Mouse (Mus musculus): ENCODE data around the gene Higd1c. TPM values are rescaled to one million over a fixed set of nuclear protein-coding genes. Genes with fewer than 3 reads are reported as not detected.
"Not testable (repeated sequence)": the region's sequence is repeated elsewhere in the genome, so short reads cannot be mapped to it uniquely, and the experiment has no call there.

Higd1c gene
- polyA plus RNA-seq, 2 experiments from 2014 or later, result not detected

DNA sequence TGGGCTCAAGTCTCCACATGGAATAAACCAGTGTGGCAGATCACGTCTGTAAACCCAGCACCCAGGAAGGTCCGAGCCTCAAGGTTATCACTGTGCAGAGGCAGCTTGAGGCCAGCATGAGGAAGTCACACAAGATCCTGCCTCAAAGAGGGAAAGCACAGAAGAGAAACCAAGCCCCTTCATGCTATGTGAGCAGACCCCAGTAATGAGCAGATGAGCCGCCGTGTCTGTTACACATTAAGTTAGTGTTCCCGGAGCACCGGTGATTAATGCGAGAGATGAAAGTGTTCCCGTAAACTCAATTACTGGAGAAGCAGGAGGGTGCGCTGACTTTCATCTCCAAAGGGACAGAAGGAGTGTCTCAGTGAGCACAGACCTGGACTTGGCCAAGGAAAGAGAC is 1.6 kb downstream of the Higd1c start:
- ATAC-seq, result not testable (repeated sequence)

DNA sequence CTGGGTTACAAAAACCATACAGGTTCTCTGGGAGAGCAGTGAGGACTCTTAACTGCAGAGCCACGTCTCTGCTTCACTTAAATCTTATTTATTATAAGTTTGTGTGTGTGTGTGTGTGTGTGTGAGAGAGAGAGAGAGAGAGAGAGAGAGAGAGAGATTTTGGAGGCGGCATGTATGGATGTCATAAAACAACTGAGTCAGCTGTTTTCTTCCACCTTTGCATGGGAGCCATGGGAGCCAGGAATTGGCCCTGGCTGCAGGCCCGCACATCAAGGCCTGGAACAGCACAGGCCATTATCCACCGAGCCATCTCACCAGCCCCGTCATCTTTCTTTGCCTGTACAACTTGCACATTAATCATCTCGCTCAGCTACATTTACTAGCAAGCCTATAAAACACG is 2.8 kb downstream of the Higd1c start:
- ATAC-seq, result no peak

DNA sequence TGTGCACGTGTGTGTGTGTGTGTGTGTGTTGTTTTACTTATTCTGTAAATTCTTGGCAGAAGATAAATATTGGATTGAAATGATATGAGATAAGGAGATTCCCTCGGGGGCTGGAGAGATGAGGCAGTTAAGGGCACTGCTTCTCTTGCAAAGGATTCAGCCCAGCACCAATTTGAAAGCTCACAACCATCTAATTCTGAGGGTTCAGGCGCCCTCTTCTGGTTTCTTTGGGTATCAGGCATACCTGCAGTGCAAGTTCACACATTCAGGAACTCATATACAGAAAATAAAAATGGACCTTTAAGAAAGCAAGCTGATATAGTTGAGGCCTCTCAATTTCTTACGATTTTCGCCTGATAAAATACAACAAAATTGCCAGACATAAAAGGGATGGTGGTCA is 10.7 kb downstream of the Higd1c start:
- no peak for ATAC-seq

DNA sequence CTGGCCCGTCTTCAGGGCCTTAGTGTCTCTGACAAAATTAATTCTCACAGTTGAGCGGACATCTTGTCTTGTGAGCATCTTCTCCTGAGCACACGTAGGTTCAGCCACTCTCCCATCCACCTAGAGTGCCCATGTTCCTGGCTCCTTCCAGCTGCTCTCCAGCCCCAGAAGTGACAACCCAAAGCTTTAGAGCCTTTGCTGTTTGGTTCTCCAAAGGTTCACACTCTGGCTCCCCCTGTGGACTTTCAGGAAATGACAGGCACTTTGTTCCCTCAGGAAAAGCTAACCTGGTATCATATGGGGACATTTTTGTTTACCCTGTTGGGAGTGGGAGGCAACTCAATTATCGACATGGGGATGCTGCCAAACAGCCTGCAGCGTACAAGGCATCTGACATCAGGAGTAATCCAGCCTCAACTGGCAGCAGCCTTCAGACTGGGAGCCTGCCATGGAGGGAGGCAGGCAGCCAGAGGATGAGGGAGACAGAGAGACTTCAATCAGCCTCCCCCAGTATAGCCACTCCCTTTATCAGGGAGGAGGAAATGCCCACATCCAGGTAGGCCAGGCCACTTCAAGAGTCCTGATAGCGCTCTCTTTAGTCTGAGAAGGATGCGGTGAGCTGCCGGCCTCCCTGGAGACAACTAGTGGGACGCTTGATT is 13.6 kb downstream of the Higd1c start:
- ATAC-seq, result not testable (repeated sequence)

DNA sequence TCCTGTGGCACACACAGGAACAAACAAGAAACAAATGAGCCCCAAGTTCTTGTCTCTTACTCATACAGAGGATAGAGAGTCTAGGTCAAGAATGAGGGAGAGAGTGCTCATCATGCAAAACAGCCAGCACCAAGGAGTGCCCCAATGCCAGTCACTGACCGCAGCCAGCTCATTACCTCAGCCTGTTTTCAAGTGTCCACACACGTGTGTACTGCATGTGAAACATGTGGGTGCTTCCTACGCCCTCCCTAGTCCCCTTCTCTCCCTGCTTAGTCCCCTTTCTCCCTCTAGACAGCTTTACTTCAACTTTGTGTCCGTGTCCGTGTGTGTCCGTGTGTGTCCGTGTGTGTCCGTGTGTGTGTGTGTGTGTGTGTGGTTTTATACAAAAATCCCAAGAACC is 15.3 kb downstream of the Higd1c start:
- no peak for ATAC-seq

DNA sequence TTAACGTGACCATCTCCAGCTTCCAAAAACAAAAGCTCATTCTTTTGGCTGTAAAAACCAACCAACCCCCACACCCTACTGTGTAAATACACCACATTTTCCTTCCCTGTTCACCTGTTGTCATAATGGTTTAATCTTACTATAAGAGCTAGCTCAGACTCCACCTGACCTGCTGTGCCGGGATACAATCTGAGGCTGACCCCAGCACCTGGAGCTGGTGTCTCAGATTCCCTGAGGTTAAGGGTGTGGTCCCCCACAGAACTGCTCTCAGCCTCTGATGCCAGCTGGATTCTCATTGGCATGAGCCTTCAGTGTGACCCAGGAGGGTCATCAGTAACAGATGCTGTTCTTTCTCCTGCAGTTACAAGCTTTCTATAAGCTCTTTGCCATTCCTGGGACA is 15.8 kb downstream of the Higd1c start:
- no peak for ATAC-seq

DNA sequence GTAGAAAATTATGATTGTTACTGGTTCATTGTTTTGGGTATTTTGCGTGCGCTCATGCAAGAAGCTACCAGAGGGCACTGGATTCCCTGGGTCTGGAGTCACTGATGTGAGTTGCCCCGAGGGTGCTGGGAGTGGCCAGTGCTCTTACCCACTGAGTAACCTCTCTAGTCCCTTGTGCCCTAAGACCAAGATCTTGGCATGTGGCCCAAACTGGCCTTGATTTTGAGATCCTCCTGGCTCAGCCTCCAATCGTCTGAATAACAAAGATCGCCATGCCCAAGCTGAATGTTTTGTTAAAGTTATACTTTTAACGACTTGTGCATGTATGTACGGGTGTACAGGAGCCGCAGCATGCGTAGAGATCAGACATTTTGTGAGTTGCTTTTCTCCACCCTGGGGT is 21.4 kb downstream of the Higd1c start:
- no peak for ATAC-seq

DNA sequence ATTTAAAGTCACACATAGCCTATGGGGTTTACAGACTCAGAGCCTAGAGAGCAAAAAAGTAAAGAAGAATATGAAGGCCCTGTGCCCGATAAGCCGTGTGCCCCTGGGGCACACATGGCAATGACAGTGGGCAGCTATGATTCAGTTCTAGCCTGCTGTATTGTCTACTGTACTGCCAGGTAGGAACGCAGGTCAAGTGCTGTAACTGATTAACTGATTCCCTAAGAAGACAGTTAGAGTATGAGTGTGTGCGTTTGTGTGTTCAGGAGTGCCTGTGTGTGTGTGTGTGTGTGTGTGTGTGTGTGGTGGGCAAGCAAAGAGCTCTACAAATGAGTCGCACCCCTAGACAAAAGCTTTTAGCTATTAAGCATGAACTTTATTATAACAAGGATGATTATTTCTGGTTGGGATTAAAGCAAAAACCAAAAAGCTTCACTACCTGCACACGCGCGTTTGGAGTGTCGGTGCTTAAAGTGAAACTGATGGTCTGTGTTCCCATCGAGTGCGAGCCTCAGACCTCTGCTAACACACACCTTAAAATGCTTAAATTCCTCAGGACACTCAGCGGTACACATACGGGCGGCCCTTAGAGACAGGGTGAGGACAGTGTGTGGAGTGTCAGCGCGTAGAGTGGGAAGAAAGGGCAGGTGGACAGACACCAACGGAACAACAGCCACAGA is 23.3 kb downstream of the Higd1c start:
- ATAC-seq, result no peak

DNA sequence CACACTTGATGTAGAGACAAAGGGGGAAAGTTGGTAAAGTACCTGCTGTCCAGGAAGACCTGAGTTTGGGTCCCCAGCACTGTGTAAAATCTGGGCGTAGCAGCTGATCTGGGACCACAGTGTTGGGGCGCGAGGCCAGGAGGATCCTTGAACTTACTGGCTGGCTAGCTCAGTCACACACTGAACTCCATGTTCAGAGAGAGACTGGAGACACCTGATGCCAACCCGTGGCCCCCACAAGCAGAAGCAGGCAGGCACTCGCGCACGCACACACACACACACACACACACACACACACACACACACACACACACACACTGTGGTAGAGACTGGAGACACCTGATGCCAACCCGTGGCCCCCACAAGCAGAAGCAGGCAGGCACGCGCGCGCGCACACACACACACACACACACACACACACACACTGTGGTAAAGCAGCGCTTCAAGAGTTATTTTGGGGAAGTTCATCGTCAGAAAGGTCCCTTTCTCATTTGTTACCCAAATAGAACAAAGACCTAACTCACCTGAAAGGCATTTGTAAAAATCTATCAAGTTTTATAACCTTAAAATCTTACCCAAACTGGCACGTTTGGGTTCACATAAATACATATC is 24.0 kb downstream of the Higd1c start:
- no peak for ATAC-seq

DNA sequence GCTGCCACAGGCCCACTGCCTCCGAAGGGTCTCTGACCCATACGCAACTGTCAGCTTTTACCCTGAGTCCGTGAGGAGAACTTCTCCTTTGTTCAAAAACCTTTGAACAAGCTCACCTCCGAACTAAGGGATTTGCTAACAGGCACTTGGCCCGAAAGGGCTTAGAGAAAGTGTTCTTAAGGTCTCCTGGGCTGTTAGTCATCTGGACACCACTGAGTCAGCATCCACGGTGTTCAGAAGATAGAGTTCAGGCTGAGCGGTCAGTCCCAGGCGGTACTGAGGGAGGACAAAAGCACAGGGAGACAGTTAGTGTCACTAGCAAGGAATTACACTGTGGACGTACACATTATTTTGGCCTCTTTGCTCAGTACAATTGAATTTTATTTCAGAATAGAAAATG is 24.5 kb downstream of the Higd1c start:
- no peak for ATAC-seq

DNA sequence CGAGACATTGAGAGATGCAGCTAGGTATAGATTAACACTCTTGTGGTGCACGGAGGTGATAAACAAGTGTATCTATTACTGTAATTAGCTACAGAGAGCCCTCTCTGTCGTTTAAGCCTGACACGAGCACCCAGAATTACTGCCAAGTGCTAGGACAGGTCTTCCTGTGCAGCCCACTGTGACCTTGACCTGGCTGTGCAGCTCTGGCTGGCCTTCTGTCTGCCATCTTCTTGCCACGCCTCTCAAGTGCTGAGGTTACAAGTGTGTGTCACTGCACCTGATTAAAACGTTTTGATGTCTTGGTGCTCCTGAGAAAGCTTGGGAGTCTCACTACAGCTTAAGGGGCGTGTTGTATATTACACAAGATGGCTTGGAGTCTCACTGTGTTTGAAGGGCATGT is 26.7 kb downstream of the Higd1c start:
- no peak for ATAC-seq

DNA sequence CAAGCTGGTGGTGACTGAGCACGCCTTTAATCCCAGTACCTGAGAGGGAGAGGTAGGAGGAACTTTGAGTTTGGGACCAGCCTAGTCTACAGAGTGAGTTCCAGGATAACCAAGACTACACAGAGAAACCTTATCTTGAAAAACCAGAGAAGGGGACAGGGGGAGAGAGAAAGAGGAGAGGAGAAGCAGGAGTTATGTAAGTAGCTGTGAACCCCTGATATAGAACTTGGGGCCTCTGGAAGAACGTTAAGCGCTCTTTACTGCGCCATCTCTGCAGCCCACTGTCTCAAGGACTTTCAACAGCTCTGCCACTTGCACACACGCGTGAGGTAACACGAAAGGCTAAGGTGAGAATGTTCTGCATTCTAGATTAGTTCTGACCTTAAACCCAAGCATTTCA is 27.3 kb downstream of the Higd1c start:
- no peak for ATAC-seq

DNA sequence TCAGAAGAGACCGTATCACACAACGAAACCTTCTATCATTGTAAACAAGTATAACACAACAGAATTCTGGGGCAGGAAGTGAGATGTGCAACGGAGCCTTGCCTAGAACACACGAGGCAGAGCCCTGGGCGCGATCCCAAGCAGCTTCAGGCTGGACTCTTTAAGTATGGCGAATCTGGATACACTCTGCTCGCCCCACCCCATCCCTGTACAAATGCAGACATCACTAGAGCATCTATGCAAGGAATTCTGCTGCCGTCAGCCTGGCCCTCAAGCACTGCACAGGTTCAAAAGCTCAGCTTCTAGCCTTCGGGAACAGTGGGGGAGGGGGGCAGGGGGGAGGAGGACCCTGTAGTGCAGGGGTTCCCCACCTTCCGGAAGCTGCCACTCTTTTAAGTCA is 28.7 kb downstream of the Higd1c start:
- ATAC-seq, result no peak

DNA sequence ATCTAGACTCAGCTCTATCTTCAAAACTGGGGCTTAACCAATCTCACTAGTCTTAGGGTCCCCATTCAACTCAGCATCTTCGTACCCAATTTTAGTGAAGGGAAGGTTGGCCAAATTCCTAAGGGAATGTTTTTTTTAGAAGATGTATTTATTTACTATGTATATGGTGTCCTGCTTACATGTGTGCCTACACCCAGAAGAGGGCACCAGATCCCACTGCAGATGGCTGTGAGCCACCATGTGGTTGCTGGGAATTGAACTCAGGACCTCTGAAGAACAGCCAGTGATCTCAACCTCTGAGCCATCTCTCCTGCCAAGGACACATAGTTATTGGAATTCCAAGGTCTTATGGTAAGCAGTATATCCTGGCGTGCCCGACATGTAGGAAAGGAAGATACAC is 31.2 kb downstream of the Higd1c start:
- ATAC-seq, result no peak

DNA sequence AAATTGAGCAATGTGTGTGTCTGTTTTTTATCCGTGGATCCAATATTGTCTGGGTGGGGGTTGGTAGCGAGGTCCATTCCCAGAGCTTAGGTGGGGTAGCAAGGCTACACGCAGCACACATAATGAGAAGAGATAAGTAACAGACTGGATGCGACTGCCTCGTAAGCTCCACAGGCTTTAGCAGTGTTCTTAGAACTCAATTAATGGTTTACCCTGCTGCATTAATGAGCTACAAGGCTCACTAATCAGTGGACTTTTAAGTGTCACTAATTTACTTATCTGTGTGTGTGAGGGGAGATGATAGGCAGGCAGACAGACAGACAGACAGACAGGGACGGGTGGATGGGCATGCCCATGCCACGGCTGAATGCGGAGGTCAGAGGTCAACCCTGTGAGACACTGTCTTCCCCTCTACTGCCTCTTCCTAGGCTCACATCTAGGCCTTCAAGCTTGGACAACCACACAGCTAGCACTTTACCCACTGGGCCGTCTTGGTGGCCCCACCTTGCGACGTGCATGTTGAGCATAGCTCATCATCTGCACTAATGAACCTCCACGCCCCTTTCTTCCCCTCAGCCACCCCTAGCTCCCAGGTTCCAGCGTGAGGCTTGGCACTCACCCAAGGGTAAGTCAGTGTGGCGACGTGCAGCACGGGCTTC is 36.4 kb downstream of the Higd1c start:
- no peak for ATAC-seq

DNA sequence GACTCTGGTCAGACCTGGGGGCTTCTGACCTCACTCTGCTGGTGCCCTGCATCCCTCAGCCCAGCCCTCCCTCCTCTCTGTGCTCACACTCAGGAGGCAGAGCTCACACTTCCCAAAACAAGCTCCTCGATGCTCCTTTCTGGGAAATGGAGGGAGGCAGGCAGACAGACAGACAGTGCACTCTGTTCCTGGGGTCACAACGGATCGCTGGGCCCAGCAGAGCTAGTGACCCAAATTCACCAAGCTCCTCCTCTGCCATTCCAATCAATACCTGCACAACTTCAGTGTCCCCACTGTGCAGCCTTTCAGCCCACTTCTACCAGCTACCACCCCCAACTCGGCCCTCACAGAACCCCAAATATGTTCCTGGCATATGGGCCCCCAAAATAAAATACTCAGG is 37.5 kb downstream of the Higd1c start:
- ATAC-seq, result no peak

DNA sequence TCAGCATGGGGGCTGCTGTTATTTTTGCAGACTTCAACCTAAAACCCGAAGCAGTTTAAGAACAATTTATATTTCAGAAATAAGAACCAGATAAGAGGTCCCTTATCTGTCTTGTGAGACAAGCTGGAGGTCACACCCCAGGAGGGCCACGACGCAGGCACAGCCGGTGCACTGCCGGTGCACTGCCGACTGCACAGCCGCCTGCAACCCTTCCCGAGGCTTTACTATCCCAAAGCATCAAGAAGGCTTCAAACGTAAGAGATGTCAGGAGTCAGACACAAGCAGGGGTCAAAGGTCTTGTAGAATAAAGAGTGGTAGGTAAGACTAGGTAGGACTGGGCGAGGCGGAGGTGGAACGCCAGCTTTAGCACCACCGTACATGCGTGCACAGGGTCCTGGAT is 38.0 kb downstream of the Higd1c start:
- ATAC-seq, result no peak

DNA sequence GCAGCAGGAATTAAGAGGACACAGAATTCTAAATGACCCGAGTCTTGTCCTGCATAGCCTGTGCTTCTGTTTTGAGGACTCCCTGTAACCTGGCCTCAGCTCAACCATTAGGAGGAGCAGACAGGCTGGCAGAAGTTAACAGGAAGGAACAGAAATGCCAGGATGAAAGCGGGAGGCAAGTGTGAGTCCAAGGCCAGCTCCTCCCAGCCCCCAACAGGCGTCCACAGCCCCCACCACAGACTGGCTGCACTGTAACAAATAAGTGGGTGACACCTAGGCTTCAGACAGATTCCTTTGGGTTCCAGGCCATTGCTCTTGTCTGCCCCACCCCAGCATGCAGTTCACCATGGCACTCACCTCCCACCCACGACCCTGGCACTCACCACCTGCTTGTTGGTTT is 38.5 kb downstream of the Higd1c start:
- no peak for ATAC-seq

DNA sequence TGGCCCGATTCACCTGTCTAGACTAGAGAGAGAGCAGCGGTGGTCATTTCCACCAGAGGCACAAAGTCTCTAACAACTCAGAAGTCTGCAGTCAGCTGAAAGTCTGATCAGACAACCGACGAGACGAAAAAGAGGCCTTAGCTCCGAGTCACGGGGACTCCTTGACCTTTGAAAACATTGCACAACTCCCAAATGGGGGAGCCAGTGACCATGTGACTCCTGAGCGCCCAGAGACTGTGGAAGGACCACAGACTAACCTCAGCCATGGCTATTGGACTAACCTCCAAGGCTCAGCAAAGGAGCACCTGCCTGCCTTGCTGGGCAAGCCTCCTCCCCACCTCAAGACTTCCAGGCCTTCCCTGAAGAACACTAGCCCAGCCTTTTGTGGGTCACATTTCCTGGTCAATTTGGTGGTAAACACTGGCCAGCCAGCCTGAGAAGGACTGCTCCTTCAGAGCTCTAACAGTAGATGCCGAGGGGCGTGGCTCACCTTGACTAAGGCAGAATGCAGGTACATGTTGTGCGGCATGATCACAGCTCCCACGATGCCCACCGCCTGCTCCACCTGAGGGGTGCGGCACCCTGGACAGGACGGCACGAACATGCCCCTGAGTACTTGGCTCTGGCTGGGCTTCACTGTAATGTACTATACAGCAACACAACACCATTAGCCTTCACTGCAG is 39.1 kb downstream of the Higd1c start:
- no peak for ATAC-seq

DNA sequence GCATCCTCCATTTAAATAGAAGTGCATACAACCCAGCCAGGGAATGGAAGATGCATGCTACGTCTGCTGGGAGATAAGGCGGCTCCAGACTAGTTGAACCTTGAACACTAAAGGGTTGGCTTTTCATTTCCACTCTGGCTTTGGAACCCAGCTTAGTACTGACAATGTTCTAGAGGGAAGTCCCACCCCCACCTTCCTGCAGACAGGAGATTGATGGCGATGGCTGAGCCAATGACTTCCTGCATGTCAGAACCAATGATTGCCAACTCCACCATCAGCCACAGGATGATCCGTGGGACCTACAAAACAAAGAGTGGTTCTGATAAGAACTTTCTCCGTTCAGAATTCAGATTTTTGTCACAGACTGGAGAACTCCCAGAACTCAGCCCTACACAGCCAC is 41.7 kb downstream of the Higd1c start:
- ATAC-seq, result no peak

DNA sequence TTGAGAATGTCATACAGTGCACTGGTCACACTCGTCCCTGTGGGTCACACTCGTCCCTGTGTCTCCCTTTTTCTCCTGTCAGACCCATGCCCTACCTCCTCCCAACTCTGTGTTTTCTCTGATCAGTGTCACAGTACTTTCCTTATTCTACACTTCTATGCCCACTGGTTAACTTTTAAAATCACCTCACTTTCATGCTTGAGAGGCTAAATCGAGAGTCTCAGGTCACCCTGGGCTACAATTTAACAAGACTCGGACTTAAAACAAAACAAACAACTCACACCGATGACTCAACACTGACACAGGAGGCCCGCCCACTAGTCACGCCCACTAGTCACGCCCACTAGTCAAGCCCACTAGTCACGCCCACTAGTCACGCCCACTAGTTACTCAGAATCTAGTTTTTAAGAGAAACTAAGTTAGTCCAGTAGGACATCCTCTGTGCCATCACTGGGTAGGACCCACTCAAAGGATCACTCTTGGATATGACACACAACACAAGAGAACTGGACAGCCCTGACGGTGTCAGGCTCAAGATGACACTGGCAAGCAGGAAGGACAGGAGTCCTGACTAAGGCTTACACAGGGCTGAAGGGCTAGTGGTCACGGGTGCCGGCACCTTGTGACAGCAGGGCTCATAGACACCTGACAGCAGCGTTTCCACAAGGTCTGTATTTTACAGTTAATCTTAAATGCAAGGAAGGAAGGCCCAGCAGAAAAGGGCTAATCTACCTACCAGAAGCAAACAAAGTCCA is 46.8 kb downstream of the Higd1c start:
- ATAC-seq, result no peak

DNA sequence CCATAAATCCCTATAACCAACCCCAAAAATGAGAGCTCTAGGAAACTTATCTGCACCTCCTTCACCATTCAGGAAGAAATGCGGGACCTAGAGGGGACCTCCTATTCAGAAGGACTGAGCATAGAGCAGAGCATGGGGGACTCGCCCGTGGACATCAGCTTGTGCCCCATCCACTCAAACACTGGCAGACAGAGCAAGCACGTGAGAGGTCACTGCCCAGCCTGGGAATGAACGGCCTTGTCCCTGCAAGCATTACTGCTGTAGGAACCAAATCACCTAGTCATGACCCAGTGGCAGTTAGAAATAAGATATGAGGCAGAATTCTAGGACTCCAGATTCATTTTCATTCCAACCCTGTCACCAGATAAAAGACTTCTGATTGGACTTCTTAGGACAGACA is 47.4 kb downstream of the Higd1c start:
- no peak for ATAC-seq

DNA sequence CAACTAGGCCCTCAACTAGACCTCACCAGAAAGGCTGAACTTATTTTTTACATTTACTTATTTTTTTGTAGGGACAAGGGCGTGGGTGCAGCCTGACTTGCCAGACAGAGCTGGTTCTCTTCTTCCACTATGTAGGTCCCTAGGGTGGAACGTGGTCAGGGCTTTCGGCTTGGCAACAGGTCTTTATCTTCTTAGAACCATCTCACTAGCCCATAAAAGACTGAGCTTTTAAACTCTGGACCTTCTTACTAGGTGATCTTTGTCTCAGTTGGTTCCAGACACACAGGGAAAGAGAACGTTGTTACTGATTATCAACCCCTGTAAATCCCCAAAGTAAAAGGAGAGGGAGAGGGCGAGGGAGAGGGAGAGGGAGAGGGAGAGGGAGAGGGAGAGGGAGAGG is 49.0 kb downstream of the Higd1c start:
- ATAC-seq, result no peak

Data from activated CD4-positive, CD25-positive, alpha-beta regulatory T cell, adult 4 months (primary cell).